Mouse (Mus musculus): ENCODE measurements around the gene Wdr74.

Gene Wdr74

DNA sequence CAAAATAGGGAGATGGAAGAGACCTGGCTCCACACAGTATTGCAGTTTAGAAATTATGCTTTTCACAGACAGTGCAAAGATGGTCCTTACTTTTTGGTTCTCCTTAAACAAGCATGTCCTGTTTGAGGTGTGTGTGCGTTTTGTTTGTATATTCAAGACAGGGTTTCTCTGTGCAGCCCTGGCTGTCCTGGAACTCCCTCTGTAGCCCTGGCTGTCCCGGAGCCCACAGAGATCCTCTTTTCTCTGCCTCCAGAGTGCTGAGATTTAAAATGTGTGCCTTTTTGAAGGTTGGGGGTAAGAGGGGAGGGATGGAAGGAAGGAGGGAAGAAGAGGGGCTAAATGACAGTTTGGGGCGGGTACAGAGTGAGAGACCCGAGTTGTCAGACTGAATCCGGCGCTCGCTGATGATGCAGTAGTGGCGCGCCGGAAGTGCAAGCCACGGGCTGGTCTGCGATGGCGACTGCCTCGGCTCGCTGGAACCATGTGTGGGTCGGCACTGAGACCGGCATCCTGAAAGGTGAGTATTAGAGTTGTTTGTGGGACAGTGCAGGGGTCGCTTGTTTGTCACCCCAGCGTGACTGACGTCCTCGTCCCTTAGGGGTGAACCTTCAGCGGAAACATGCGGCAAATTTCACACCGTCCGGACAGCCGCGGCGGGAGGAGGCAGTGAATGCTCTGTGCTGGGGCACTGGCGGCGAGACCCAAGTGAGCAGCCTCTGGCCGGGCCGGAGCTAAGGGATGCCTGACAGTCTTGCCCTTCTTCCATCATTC, at the start of gene Wdr74:
Wdr74 (plus strand) TSS at position 439 of the 771 bp plus-strand sequence.
- peak; percentile 94 to 96 for DNase-seq

DNA sequence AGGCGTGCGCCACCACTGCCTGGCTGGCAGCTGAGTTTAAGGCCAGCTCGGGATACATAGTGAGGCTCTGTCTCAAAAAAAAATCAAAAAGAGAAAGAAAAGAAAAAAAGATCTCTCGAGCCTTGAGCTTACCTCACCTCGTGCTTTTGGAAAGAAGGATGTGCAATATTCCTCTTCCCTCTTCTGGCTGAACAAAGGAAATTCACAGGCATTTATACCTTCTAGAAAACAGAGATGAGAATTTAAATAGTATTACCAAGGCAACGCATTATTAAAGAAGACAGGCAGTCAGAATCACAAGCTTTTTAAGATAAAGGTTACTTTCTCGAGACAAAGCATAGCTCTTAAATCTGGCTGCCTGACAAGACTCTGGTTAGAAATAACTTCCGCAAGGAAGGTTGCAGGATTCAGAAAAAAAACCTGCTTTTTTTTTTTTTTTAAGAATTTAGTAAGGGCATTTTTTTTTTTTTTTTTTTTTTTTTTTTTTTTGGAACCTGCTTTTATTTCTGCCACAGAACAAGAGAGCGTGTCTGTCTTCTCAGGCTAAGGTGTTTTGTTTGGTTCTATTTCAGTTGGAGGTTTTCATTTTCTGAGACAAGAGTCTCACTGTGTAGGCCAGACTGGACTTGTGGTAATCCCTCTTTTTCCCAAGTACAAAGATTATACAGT, 43.6 kb upstream of the Wdr74 start:
- DNase-seq: no peak

GRCm38 (mm10) chr19:8692740-8693139, 42.9 kb upstream of the Wdr74 start:
- no peak for DNase-seq

- DNase-seq: no peak
Observed at GRCm38 (mm10) chr19:8695330-8695729, 40.3 kb upstream of the Wdr74 start.

DNA sequence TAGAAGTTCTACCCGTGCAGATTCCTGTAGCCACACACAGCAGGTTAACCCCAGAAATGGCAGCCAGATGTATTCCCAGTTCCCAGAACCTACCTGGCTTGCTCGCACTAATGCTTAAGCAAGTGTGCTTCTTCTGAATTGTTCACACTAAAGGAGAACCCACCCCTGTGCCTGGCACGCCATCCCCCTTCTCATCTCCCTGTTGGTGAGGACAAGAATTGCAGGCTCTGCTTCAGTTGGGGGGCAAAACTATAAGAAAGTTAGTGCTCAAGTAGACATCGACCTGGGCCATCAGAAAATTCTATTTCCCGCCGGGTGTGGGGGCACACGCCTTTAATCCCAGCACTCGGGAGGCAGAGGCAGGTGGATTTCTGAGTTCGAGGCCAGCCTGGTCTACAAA, 36.0 kb upstream of the Wdr74 start:
- no peak for DNase-seq

- DNase-seq: no peak
Observed at GRCm38 (mm10) chr19:8702458-8702857, 33.2 kb upstream of the Wdr74 start.

DNA sequence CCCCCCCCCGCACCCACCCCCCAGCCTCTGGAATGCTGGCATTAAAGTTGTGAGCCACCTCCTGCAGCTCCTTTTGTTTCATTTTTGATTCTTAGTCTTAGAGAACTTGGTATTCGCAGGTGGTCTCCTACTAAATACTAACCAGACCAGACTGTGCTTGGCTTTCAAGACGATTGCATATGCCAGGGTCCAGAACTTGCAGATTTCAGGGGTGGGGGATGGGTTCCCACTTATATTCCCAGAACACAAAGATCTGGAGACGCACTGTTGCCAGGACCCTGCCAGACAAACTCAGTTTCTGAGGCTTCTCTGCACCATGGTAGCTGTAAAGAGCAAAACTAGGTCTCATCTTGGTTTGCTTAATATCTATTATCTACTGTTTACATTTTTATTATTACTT, 32.1 kb upstream of the Wdr74 start:
- DNase-seq: no peak

- no peak for DNase-seq
Observed at GRCm38 (mm10) chr19:8705026-8705708, 30.5 kb upstream of the Wdr74 start.

DNA sequence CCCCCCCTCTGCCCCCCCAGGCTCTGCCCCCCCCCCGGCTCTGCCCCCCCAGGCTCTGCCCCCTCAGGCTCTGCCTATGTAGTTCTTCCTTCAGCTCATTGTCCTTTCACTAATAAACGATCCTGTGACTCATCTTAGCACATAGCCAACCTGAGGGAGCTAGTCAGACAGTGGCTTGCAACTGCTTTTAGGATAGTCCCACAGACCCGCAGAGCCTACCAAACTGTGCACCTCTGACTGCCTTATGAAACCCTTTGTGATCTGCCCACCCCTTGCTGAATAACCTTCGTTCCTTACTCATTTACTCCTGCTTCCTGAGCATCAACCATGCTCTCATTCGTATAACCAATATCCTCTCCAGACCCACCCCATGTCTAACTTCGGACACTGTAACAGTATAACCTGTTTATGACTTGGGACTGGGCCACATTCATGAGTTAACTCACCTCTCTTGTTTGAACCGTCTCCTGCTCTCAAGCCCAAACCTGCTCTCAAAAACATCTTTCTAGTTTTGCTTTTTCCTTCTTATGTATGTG, 29.4 kb upstream of the Wdr74 start:
- no peak for DNase-seq

DNA sequence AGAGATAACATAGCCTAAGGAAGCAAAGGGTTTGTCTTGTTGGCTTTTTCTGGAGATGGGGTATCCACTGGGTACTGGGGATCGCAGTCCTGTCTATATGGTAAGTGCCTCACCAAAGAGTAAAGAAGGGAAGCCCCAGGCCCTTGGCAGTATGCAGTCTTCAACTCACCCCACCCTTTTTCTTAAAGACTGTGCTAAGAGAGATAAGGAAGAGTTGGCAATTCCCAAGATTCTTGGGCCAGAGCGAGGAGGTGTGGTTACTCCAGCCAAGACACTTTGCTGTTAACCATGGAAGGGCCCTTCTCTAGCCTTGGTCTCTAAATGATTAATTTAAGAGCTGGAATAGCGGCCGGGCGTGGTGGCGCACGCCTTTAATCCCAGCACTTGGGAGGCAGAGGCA, 28.7 kb upstream of the Wdr74 start:
- DNase-seq: no peak

DNA sequence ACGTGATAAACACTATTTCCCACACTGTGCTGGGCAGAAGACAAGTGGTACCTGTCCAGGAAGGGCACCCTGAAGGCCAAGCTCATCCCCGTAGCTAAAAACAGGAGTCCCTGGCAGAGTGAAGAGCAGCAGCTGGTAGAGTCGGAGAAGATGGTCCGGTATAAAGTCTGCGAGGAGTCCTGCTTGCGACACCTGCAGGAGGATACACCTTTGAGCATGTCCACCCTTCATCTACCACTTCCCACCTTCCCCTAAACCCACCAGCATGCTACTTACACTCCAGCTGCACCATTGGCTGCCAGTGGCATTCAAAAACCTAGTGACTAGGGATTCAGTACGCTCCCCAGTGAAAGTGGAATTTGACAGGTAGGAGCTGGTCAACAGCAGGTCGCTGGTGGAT, 26.7 kb upstream of the Wdr74 start:
- DNase-seq: no peak

- DNase-seq: no peak
Observed at GRCm38 (mm10) chr19:8710057-8710456, 25.6 kb upstream of the Wdr74 start.

DNA sequence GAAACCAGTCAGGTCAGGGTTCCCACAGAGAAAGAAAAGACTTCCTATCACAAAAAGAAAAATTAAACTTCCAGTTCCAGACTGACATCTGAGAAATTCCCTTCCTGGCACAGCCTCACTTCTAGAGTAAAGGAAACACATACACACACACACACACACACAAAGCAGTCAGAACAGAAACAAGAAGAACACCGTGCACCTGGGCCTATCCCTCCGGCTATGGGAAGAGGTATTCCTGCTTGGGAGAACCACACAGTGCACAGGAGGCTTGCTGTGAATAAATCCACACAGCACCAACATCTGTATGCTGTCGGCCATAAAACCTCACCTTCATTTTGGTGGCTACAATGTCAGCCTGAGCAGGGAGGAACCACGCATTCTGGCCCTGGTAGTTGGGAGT, 24.1 kb upstream of the Wdr74 start:
- DNase-seq: no peak

DNA sequence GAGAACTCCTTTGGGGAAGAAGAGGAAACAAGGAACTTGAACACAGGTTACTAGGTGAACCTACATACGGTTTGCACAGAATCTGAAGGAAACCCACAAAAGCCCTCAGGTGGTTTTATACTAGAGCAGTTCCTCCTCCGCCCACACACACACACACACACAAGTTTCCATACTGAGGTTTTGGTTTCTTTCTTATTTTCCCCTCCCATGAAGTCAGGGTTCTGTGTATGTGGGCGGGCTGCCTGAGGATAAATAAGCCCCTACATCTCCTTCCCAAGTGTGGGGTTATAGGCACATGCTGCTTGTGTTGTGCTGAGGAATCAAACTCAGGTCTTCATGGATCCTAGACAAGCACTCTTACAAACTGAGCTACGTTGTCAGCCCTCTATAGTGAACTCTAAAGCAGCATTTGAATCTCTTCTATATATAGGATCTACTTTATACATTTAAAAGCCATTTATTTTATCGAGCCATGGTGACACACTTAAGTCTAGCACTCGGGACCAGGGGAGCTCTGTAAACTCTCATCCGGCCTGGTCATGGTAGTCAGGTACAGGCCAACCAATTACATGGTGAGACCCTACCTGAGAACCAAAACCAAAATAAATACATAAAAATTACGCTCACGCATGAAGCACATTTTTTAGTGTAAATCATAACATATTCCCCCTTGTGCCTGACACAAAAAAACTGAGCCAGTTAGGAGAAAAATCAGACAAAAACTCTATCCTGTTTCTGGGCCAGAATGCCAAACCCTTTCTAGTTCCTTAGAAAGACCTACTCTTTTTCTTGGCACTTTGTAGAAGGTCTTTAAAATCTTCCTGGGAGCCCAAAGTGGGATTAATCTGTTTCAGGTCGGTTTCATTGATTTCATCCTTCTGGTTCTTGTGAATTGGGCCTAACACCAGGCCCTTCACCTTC, 23.4 kb upstream of the Wdr74 start:
- no peak for DNase-seq

DNA sequence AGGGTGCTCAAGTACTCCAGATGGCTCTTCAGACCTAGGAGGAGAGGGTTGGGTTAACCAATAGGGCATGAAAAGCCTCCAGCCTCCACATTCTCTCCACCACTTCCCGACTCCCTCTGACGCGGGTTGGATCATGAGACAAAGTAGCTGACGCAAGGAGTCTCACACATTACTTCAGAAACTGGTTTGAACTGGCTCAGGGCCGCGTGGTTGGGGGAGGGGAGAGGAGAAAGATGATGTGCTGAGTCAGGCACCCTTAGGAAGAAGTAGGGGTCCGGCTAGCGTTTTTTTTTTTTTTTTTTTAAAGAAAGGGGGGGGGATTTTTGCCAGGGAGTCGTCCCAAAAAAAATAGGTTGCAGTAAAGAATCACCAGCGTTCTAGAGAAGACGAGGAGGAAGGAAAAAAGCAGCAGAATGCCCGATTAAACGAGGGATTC, 22.7 kb upstream of the Wdr74 start:
- DNase-seq: peak; percentile 19 to 25

DNA sequence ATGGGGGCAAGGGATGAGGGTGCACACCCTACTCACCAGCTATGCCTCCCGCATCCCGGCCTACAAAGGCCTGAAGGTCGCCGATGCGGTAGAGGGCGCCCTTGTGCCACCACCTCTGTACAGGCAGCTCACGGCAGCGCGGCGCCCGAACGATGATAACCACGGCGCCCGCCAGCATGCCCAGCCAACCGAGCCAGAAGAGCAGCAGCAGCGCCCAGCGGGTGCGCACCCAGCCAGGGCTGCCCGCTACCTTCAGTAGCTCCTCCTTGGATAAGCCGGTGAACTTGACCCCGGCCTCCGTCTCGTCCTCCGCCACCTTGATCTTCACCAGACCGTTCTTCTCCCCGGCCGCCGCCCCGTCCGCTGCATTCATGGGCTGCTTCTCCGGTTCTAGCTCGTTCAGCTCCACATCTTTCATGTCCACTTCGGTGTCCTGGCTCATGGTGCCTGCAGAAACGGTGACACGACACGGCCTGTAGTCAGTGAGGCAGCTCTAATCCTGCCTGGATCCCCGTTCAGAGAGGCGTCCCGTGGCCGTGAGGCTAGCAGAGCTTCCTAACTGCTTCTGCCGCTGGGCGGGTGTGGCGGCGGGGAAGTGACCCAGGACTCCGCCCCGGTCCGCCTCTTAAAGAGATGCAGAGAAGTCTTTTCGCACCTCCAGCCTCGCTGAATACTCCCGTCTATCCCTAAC, 22.2 kb upstream of the Wdr74 start:
- DNase-seq: peak; percentile 93

DNA sequence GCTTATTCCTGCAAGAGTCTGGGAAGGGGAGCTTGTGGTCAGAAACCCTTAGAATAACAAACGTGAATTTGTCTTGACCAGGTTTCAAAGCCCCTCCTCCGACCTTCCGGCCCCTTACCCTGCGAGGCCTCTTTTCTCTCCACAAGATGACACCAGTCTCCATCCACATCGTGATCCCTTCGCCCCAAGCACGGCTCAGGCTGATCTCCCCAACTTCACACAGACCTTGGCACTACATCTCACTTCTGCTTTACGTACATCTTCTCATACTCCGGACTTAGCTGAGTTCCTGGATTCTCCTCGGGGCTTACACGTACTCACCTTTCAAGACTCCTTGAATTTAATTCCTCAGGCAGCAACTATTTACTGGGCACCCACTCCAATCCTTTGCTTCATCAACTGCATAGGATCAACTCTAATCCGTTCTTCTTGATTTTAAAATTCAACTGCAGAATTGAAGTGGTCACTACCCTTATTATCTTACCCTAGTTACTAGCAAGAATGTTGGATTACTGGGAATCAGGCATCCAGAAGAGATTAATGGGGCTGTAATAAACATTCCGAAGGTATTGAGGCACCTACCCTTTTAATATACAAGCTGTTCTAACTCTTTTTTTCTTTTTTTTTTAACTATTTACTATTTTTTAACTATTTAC, 21.5 kb upstream of the Wdr74 start:
- DNase-seq: no peak

GRCm38 (mm10) chr19:8714653-8715481, 20.8 kb upstream of the Wdr74 start:
- DNase-seq: no peak

DNA sequence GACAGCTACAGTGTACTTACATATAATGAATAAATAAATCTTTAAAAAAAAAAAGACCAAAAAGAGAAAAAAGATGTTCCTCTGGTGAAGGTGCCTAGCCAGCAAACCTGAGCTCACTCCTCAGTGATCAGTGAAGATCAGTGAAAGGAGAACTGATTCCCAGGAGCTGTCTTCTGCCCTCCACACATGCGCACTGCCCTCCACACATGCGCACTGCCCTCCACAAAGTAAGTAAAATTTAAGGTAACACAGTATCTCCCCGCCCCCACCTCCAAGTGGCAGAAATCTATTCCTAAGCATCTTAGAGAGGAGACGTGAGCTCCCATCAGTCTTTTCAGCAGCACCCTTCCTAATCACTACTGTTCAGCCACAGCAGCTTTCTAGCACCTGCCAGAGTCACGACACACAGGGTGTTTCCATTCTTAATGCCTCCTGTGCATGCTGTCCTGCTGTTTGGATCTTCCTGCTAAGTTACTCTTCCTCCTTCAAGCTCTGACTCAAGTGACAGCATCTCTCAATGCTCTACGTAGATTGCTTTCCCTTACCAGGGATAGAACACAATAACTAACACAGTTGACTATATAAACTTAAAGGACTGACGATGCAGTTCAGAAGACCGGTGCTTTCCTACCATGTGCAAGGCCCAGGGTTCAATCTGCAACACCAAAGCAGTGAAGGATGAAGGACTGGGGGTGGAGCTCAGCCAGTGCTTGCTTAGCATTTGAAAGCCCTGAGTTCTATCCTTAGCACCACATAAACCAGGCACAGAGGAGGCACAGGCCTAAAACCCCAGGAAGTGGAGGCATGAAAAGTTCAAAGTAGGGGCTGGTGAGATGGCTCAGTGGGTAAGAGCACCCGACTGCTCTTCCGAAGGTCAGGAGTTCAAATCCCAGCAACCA, 19.5 kb upstream of the Wdr74 start:
- DNase-seq: no peak

Measured in cerebellum, postnatal 36 days (tissue).